Mouse (Mus musculus): ENCODE measurements around the gene Gm595.

Gm595 gene
- long read RNA-seq, experiment 1 = 0 reads
- long read RNA-seq, experiment 2 = 0 reads

DNA sequence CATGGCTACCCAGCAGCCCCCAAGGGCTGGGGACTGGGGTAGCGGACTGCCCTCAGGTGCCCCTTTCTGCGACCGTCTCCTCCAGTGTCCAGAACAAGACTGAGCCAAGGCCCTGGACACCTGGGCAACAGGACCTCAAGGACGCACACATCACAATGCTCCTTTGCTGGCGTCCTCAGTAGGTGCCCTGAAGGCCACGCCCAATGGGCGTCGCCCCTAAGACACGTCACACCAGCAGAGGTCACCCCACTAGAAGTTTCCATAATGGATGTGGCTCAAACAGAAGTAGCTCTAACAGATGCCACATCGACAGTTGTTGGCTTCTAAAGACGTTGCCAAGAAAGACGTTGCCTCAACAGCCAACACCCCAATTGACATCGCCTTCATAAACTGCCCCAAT lies at the start of gene Gm595:
Gene Gm595 (minus strand): TSS at position 101 of the 400 bp plus-strand sequence.
- intact Hi-C loops (cut with DNase I) = no loop called here

DNA sequence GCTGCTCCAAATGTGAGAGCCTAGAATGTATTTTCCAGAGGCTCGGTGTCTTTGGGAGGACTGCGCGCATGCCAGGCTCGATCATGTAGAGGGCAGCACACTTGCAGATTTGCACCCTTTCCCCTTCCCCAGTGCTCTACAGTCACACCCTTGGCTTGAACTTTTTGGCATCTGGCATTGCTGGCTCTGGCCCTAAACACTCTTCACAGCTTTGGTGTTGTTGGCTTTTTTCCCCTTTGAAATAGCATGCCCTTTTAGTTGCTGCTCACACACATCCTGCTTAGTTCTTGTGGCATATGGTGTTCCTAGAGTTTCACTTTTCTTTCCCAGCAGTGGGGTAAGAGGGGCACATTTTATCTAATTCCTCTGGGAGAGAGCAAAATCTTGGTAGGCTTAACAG lies 30.9 kb upstream of the Gm595 start:
- intact Hi-C loops (cut with DNase I) = no loop called here

DNA sequence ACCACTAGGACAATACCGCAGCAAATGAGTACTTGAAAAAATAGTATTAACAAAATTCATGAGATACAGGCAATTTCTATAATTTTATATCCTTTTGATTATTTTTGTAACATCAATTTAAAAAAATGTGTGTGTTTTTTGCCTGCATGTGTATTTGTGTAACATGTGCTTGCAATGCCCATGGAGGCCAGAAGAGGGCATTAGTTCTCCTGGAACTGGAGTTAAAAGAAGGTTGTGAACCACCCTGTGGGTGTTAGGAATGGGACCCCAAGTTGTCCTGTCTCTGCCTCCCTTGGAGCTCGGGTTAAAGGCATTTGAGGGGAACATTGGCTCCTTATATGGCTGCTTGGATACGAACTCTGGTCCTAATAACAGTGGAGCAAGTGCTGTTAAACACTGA lies 26.2 kb upstream of the Gm595 start:
- intact Hi-C loops (cut with DNase I) = no loop called here

DNA sequence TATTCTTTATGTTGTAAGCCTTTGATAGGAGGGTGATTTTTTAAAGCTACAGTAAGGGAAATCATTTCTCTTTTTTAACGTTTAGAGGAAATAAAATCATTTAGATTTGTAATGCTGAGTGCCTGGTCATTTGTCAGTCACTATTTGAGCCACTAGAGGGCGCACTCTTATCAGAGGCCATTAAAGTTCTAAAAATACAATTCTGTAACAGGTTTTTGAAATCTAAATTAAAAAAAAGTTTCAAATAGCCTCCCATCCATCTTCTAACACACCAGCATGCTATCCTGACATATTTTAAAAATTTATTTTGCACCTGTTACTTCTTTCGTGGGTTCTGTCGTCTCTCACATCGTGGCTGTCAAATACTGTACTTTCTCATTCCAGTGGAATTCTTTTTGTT lies 22.0 kb upstream of the Gm595 start:
- intact Hi-C loops (cut with DNase I) = loop anchor here (5.0 kb wide), 2 partner anchors 393 to 408 kb away; no protein-coding TSS in a partner anchor

DNA sequence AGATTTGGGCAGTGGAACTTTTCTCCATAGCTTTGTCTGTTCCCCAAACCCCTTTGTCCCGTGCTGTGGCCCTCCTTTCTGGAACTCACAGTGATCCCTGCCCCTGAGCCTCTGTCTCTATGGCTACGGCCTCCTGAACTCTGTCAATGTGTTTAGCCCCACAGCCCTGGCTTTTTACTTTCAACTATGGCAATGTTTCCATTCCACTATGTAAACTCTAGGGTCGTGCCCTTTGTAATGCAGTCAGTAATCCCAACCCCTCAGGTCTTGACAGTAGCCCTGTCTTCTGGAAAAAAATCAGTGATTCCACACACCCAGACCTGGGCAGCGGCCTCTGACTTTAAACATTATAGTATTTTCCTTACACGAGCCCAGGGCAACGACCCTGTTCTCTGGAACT lies 19.3 kb upstream of the Gm595 start:
- intact Hi-C loops (cut with DNase I) = loop anchor here (5.0 kb wide), 2 partner anchors 395 to 410 kb away; no protein-coding TSS in a partner anchor

GRCm38 (mm10) chrX:48893946-48894345 lies 16.4 kb upstream of the Gm595 start:
- intact Hi-C loops (cut with DNase I) = no loop called here

DNA sequence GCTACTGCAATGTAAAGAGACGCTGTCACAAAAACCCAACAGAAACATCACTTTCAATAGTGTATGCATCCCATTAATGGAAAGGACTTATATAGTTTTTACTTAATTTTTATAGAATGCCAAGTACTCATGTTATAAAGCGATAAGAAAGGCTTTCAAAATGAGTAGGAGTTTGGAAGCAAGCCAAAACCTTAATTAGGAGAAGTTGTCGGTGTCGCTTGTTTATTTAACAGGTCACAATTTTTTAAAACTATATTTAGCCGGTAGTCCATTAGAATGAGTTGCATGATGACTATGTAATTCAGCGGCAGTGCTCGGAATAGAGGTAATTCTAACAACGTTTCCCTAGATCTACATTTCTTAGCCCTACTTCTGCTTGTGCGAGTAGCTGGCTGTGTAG lies 12.7 kb upstream of the Gm595 start:
- intact Hi-C loops (cut with DNase I) = no loop called here

- intact Hi-C loops (cut with DNase I) = no loop called here
Measured at GRCm38 (mm10) chrX:48884615-48885014, 7.1 kb upstream of the Gm595 start.
